Comparison of ENCODE assay signal across 32 mouse cellular contexts in the genomic region with DNA sequence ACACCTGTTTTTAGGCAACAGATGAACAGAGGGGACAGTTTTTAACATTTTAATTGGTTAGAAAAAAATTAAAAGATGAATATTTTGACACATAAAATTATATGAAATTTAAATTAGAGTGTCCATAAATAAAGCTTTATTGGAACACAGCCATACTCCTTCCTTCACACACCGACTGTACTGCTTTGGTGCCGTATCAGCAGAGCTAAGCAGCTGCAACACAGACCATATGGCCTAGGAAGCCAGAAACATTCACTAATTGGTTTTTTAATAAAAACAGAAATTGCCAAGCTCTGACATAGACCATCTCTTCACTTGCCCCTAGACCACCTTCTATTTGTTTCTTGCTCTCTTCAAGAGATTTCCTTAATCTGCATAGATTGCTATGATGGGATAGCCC. TPM values are rescaled to one million over a fixed set of nuclear protein-coding genes. Genes with fewer than 3 reads are reported as not detected.
"Had no signal": no experiment of that assay in that cellular context is flagged by ENCODE, and none has a peak within 500 bp of the region (broad histone marks: within the 10 kb centered on the region; RNA-seq: fewer than 3 reads in every experiment).

No protein-coding gene starts in this region.

- H3K27me3 ChIP-seq: heart, embryonic 12.5 days; hindbrain, embryonic 12.5 days; intestine, embryonic 15.5 days; limb, embryonic 12.5 days; liver, embryonic 13.5 days; liver, embryonic 15.5 days had no signal

- H3K9me3 ChIP-seq: heart, embryonic 10.5 days; heart, embryonic 12.5 days; hindbrain, embryonic 10.5 days; hindbrain, embryonic 12.5 days; intestine, embryonic 15.5 days; limb, embryonic 10.5 days; limb, embryonic 12.5 days; liver, embryonic 13.5 days; liver, embryonic 15.5 days had no signal

- H3K4me3 ChIP-seq: gastrocnemius, adult 2 months; heart, embryonic 10.5 days; heart, embryonic 12.5 days; hindbrain, embryonic 10.5 days; hindbrain, embryonic 12.5 days; intestine, embryonic 15.5 days; limb, embryonic 10.5 days; limb, embryonic 12.5 days; liver, embryonic 13.5 days; liver, embryonic 15.5 days had no signal

- H3K27ac ChIP-seq: gastrocnemius, adult 2 months; heart, embryonic 10.5 days; hindbrain, embryonic 10.5 days; hindbrain, embryonic 12.5 days; hindbrain, embryonic 14.5 days; intestine, embryonic 15.5 days; kidney, postnatal 0 days; limb, embryonic 10.5 days; limb, embryonic 12.5 days; liver, embryonic 13.5 days; liver, embryonic 15.5 days had no signal

- H3K4me2 ChIP-seq: heart, embryonic 12.5 days; hindbrain, embryonic 12.5 days; hindbrain, embryonic 14.5 days; intestine, embryonic 15.5 days; limb, embryonic 12.5 days; liver, embryonic 11.5 days; liver, embryonic 13.5 days; liver, embryonic 15.5 days had no signal

- DNase-seq: gastrocnemius, adult 2 months; gastrocnemius, postnatal 10 days; gastrocnemius, postnatal 25 days; heart, adult 18-20 months; heart, postnatal 10 days; heart, postnatal 4 days; kidney, adult 18-20 months; kidney, adult 8-10 months; kidney, postnatal 14 days; kidney, postnatal 36 days; layer of hippocampus, postnatal 36 days; liver; liver, embryonic 13.5 days; liver, postnatal 0 days; lung, adult 2 months had no signal

- ATAC-seq: hindbrain, embryonic 16.5 days; inflammation-experienced regulatory T-cells, adult 6 months; intestine, embryonic 15.5 days; intestine, postnatal 0 days; liver, postnatal 0 days had no signal

- H3K9ac ChIP-seq: heart, embryonic 12.5 days; hindbrain, embryonic 12.5 days; hindbrain, embryonic 14.5 days; intestine, embryonic 15.5 days; limb, embryonic 12.5 days; liver, embryonic 13.5 days; liver, embryonic 15.5 days; liver, postnatal 0 days had no signal

- H3K4me1 ChIP-seq: heart, embryonic 10.5 days; intestine, embryonic 15.5 days; limb, embryonic 10.5 days; limb, embryonic 12.5 days; liver, embryonic 13.5 days; liver, embryonic 15.5 days had no signal

- H3K36me3 ChIP-seq: heart, embryonic 10.5 days; heart, embryonic 12.5 days; hindbrain, embryonic 10.5 days; hindbrain, embryonic 12.5 days; intestine, embryonic 15.5 days; limb, embryonic 10.5 days; limb, embryonic 12.5 days; liver, embryonic 13.5 days; liver, embryonic 15.5 days had no signal

RNA-seq across cellular contexts. Expression of a gene that starts 40.2 kb away (rescaled TPM):
- total RNA-seq: gastrocnemius, adult 2 months; gastrocnemius, postnatal 25 days; granulocyte monocyte progenitor cell, adult 5-6 weeks; heart, adult 18-20 months; heart, adult 8-10 months; heart, postnatal 25 days had no signal
- polyA plus RNA-seq: lung, adult 2 months had no signal
